Mouse (Mus musculus): ENCODE measurements around the gene Vmn2r78. TPM values are rescaled to one million over a fixed set of nuclear protein-coding genes. Genes with fewer than 3 reads are reported as not detected.
A peak's percentile ranks its signal among the peaks of the same experiment; 100 is the strongest.
"Not testable (repeated sequence)": the region's sequence is repeated elsewhere in the genome, so short reads cannot be mapped to it uniquely, and the experiment has no call there.

Gene Vmn2r78
- polyA plus RNA-seq (2012; fragmentation: generic; extraction: Trizol): 0.15 TPM
- long read RNA-seq, experiment 1: 0 reads
- long read RNA-seq, experiment 2, partial matches to known transcripts: 0 of 1 reads
- long read RNA-seq, experiment 2, other reads (novel, unspliced or antisense): 1 of 1 reads

- not testable (repeated sequence) for H3K4me3 ChIP-seq (ENCODE audit: insufficient read depth, poor library complexity, severe bottlenecking); H3K36me3 ChIP-seq (ENCODE audit: control insufficient read depth, insufficient read depth); H3K79me3 ChIP-seq (ENCODE audit: low read depth); H3K79me2 ChIP-seq (ENCODE audit: control insufficient read depth, insufficient read depth); H3ac ChIP-seq (ENCODE audit: control insufficient read depth, insufficient read length, low read depth); H3K27me3 ChIP-seq (ENCODE audit: control insufficient read depth, insufficient read depth, insufficient read length)
These were observed at the start of gene Vmn2r78 for GRCm38 (mm10) chr7:86914794-86915193. Gene Vmn2r78 (plus strand): TSS chr7:86915094.

GRCm38 (mm10) chr7:86889470-86890469 is 25.1 kb upstream of the Vmn2r78 start:
- H3K79me3 ChIP-seq (ENCODE audit: low read depth): no peaks in the 10 kb centered on the region
- no peaks in the 10 kb centered on the region for H3K27me3 ChIP-seq (ENCODE audit: control insufficient read depth, insufficient read depth, insufficient read length)
- TF ChIP-seq MAX (IDR thresholded peaks at IDR 0.05) (no peak), MYOG (IDR thresholded peaks at IDR 0.05; ENCODE audit: control insufficient read depth, extremely low read depth, insufficient read length) (no peak), MYOD1 (IDR thresholded peaks at IDR 0.05; ENCODE audit: control insufficient read depth, insufficient read length, low read depth) (no peak), USF1 (IDR thresholded peaks at IDR 0.05; ENCODE audit: low read depth) (no peak), CEBPB (IDR thresholded peaks at IDR 0.05; ENCODE audit: low read depth) (no peak), CTCF (IDR thresholded peaks at IDR 0.05; ENCODE audit: control insufficient read depth, insufficient read depth, insufficient read length) (no peak), FOSL1 (IDR thresholded peaks at IDR 0.05; ENCODE audit: insufficient read depth, low read length, poor library complexity, severe bottlenecking) (no peak)
- no peak overlapping the region for H3ac ChIP-seq (ENCODE audit: control insufficient read depth, insufficient read length, low read depth)
- no peaks in the 10 kb centered on the region for H3K79me2 ChIP-seq (ENCODE audit: control insufficient read depth, insufficient read depth)
- H3K36me3 ChIP-seq (ENCODE audit: control insufficient read depth, insufficient read depth): no peaks in the 10 kb centered on the region
- no peak overlapping the region for H3K4me3 ChIP-seq (ENCODE audit: insufficient read depth, poor library complexity, severe bottlenecking)

DNA sequence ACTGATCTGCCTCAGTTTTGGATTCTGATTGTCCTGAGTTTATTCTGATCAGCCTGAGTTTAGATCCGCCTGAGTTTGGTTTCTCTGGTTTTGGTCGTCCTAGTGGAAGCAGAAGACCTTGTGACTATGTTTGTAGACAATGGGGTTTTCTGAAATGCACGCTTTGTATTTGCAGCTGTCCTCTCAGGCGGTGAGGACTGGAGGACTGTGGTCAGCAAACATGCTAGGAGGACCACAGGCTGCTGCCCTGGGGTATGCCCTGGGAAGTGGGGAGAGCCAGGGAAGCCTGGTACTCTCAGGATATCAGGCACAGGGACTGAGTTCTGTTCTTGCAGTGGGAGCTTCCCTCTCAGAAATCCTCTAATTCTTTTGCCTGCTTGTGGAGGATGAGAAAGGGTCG is 22.4 kb downstream of the Vmn2r78 start:
- no peaks in the 10 kb centered on the region for H3K27me3 ChIP-seq (ENCODE audit: control insufficient read depth, insufficient read depth, insufficient read length)
- no peak overlapping the region for H3K4me3 ChIP-seq (ENCODE audit: insufficient read depth, poor library complexity, severe bottlenecking)
- H3K36me3 ChIP-seq (ENCODE audit: control insufficient read depth, insufficient read depth): no peaks in the 10 kb centered on the region
- H3K79me3 ChIP-seq (ENCODE audit: low read depth): no peaks in the 10 kb centered on the region
- TF ChIP-seq MYOD1 (IDR thresholded peaks at IDR 0.05; ENCODE audit: control insufficient read depth, insufficient read length, low read depth): peak; percentile 79
- TF ChIP-seq CEBPB (IDR thresholded peaks at IDR 0.05; ENCODE audit: low read depth): no peak
- no peaks in the 10 kb centered on the region for H3K79me2 ChIP-seq (ENCODE audit: control insufficient read depth, insufficient read depth)
- H3ac ChIP-seq (ENCODE audit: control insufficient read depth, insufficient read length, low read depth): no peak overlapping the region

DNA sequence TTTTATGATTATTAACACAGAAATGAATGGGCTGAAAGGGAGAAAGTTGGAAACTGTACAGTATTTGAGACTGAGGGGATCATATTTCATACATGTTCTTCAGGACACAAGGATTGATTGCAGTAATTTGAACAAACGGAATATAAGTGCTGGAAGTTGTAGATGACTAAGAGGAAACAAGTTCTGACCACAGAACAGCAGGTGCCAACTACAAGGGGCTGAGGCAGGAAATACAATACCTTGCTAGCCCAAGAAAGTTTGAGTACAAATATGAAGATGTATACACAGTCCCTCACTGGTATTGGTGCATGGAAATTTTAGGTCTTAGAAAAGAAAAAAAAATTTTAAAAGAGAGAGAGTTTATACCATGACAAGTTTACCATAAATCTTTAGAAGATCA is 79.8 kb downstream of the Vmn2r78 start:
- no peak overlapping the region for H3K4me3 ChIP-seq (ENCODE audit: insufficient read depth, poor library complexity, severe bottlenecking)
- no peak overlapping the region for H3ac ChIP-seq (ENCODE audit: control insufficient read depth, insufficient read length, low read depth)
- H3K27me3 ChIP-seq (ENCODE audit: control insufficient read depth, insufficient read depth, insufficient read length): no peaks in the 10 kb centered on the region
- no peak for TF ChIP-seq USF1 (IDR thresholded peaks at IDR 0.05; ENCODE audit: low read depth)
- TF ChIP-seq MYOD1 (IDR thresholded peaks at IDR 0.05; ENCODE audit: control insufficient read depth, insufficient read length, low read depth): peak; percentile 85
- H3K36me3 ChIP-seq (ENCODE audit: control insufficient read depth, insufficient read depth): no peaks in the 10 kb centered on the region
- H3K79me2 ChIP-seq (ENCODE audit: control insufficient read depth, insufficient read depth): no peaks in the 10 kb centered on the region
- H3K79me3 ChIP-seq (ENCODE audit: low read depth): no peaks in the 10 kb centered on the region

- H3K79me2 ChIP-seq (ENCODE audit: control insufficient read depth, insufficient read depth); H3K36me3 ChIP-seq (ENCODE audit: control insufficient read depth, insufficient read depth); H3K4me3 ChIP-seq (ENCODE audit: insufficient read depth, poor library complexity, severe bottlenecking); H3K79me3 ChIP-seq (ENCODE audit: low read depth); H3ac ChIP-seq (ENCODE audit: control insufficient read depth, insufficient read length, low read depth); H3K27me3 ChIP-seq (ENCODE audit: control insufficient read depth, insufficient read depth, insufficient read length): not testable (repeated sequence)
These were observed 80.9 kb downstream of the Vmn2r78 start, which contains the start of gene Vmn2r79 for GRCm38 (mm10) chr7:86995815-86996214. Gene Vmn2r79 (plus strand): TSS chr7:86996115.

Other genes with a start within 250 kb of the Vmn2r78 start
- not detected for gene Olfr292, start 226.8 kb upstream of the Vmn2r78 start, polyA plus RNA-seq (2012; fragmentation: generic; extraction: Trizol)
- gene Folh1, start 139.2 kb upstream of the Vmn2r78 start, polyA plus RNA-seq (2012; fragmentation: generic; extraction: Trizol): not detected
- gene Vmn2r77, start 120.1 kb upstream of the Vmn2r78 start, polyA plus RNA-seq (2012; fragmentation: generic; extraction: Trizol): not detected
- gene Vmn2r79, start 81.0 kb downstream of the Vmn2r78 start, polyA plus RNA-seq (2012; fragmentation: generic; extraction: Trizol): 0.35 TPM